Mouse (Mus musculus): ENCODE measurements around the gene Creb3l4.
A peak's percentile ranks its signal among the peaks of the same experiment; 100 is the strongest.

Gene Creb3l4

GRCm38 (mm10) chr3:90224331-90224730 is 19.0 kb downstream of the Creb3l4 start:
- no peak for DNase-seq

GRCm38 (mm10) chr3:90222941-90223340 is 20.4 kb downstream of the Creb3l4 start:
- DNase-seq, result no peak

- DNase-seq, result no peak
Observed at GRCm38 (mm10) chr3:90222455-90222854, 20.9 kb downstream of the Creb3l4 start.

- DNase-seq, result no peak
Observed at GRCm38 (mm10) chr3:90221123-90221522, 22.2 kb downstream of the Creb3l4 start.

GRCm38 (mm10) chr3:90220531-90220951 is 22.8 kb downstream of the Creb3l4 start:
- peak; percentile 36 for DNase-seq

- DNase-seq, result peak; percentile 66
Observed at GRCm38 (mm10) chr3:90220088-90220487, 23.2 kb downstream of the Creb3l4 start.

- no peak for DNase-seq
Observed at GRCm38 (mm10) chr3:90215825-90216380, 27.4 kb downstream of the Creb3l4 start.

- DNase-seq, result no peak
Observed at GRCm38 (mm10) chr3:90213956-90214684, 29.2 kb downstream of the Creb3l4 start.

- DNase-seq, result peak; percentile 81
Observed at GRCm38 (mm10) chr3:90213377-90213866, 29.9 kb downstream of the Creb3l4 start, which contains the start of the genes Rps27 and Rab13. Rps27 (minus strand) TSS chr3:90213651. Rab13 (plus strand) TSS chr3:90213695.

GRCm38 (mm10) chr3:90212723-90213122 is 30.6 kb downstream of the Creb3l4 start:
- no peak for DNase-seq

GRCm38 (mm10) chr3:90211475-90212398 is 31.6 kb downstream of the Creb3l4 start:
- DNase-seq, result no peak

GRCm38 (mm10) chr3:90209908-90210566 is 33.3 kb downstream of the Creb3l4 start:
- no peak for DNase-seq

GRCm38 (mm10) chr3:90208662-90209061 is 34.6 kb downstream of the Creb3l4 start:
- DNase-seq, result no peak

GRCm38 (mm10) chr3:90204582-90204981 is 38.7 kb downstream of the Creb3l4 start:
- DNase-seq, result no peak

GRCm38 (mm10) chr3:90203619-90204018 is 39.7 kb downstream of the Creb3l4 start:
- no peak for DNase-seq

- no peak for DNase-seq
Observed at GRCm38 (mm10) chr3:90202884-90203283, 40.4 kb downstream of the Creb3l4 start.

GRCm38 (mm10) chr3:90197548-90197947 is 45.8 kb downstream of the Creb3l4 start:
- DNase-seq, result no peak

- DNase-seq, result no peak
Observed at GRCm38 (mm10) chr3:90195644-90196043, 47.7 kb downstream of the Creb3l4 start.

GRCm38 (mm10) chr3:90194759-90195158 is 48.6 kb downstream of the Creb3l4 start:
- DNase-seq, result no peak

GRCm38 (mm10) chr3:90190859-90191510 is 52.3 kb downstream of the Creb3l4 start:
- no peak for DNase-seq
